Mouse (Mus musculus) ovary, postnatal 14 days (tissue): ENCODE data around the gene D130043K22Rik.
"Not testable (repeated sequence)": the region's sequence is repeated elsewhere in the genome, so short reads cannot be mapped to it uniquely, and the experiment has no call there.

ENCODE experiments used
- DNase-seq: peaks from one replicate; pipeline ENCODE4 v3.0.0; 2022; ENCODE audit warnings: low spot score

The D130043K22Rik gene

DNA sequence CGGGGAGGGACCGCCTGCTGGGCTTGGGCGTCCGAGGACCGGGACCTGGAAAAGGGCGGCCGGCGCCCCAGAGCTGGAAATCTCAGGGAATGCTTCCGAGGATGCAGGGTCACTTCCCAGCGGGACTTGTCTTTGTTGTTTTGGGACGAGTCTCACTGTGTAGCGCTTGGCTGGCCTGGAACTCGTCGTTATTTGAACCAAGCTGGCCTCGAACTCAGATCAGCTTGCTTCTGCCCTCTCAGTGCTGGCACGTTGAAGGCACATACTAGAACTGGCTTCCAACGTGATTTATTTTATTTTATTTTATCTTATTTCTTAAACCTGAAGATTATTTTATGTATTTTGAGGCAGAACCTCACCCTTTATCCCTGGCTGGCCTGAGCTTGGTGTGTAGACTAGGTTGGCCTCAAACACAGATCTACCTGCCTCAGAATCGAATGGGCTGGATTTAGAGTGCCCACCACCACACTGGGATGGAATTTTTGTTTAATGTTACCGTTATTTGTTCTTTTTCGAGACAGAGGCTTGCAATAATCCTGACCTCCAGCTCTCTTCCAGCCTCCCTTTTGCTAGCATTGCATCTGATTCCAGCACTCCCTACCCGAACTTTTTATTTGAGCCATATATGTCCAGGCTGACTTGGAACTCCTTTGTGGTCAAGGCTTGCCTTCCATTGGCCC is 12.7 kb upstream of the D130043K22Rik start:
- peak; percentile 33 for DNase-seq

DNA sequence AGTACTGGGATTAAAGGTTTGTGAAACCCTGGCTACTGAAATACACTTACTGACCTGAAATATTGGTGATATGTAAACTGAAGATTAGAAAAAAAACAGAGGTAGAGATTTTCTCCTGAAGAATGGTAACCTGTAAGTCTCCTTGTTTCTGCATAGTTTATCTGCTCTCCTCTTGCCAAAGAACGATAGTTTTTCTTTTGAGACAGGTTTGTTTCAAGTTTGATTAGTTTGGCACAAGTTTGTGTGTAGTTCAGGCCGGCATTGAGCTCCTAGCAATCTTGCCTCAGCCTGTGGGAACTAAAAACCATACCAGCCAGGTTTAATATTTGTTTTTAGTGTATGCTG is 12.2 kb upstream of the D130043K22Rik start:
- DNase-seq: no peak

DNA sequence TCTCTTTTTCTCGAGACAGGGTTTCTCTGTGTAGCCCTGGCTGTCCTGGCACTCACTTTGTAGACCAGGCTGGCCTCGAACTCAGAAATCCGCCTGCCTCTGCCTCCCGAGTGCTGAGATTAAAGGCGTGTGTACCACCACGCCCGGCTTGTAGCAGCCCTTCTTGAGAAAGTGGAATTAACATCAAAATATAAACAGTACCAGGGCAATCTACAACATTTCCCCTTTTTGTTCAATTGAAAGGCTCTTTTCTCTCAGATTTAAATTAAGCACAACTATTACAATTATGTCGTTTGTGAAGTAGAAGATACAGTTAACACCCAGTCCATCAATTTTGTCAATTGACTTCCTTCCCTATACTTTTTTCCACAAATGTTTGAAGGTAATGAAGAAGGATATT is 7.2 kb upstream of the D130043K22Rik start:
- not testable (repeated sequence) for DNase-seq

DNA sequence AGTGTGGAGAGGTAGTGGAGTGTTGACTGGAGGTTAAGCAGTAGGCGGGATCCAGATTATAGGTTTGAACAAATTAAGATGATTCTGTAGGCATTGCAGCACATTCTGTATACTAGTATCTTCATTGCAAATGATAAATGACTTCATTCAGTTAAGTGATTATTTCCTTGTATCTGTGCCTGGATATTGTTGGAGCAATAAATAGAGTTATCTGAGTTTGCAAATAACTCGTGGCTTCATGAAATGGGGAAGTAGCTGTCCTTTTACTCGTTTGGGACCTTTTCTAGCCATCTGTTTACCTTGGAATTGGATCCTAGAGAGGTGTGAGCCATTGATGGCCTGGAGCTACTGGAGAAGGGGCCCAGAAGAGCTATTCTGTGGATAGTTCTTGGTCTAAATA is 5.1 kb upstream of the D130043K22Rik start:
- no peak for DNase-seq

GRCm38 (mm10) chr13:24841702-24842101 is 3.2 kb upstream of the D130043K22Rik start:
- no peak for DNase-seq

DNA sequence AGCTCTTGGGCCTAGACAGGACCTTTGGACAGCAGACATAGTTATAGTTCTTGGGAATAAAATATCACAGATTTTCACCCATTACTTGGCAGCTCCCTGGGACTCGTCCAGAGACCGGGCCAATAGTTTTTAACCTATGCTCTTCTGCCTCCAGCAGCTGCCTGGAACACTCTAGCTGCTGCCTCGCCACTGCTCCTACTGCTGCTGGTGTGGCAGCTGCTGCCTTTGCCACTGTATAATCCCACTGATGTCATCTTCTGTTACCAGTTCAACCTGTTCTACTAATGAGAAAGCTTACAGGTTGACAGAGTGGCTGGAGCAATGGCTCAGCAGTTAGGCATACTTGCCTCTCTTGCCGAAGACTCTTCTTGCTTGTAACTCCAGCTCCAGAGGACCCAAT is 4.4 kb downstream of the D130043K22Rik start:
- no peak for DNase-seq

GRCm38 (mm10) chr13:24851989-24852388 is 7.1 kb downstream of the D130043K22Rik start:
- no peak for DNase-seq

DNA sequence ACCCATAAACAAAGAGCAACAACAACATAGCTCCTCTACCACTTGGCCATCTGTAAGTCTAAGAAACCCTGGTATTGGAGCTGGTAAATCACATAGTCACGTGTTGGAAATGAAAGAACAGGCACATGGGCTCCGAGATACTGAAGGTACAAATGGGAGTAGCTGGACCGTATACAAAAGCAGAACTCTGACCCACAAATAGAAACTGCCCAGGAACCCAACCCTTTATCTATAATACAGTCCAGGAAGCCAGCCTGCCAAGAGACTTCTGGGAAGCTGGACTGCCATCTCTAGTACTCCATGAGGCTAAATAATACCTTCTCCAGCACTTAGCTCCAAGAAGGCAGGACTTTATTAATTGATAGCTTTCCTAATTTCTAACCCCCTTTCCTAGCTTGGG is 7.6 kb downstream of the D130043K22Rik start:
- DNase-seq: no peak

DNA sequence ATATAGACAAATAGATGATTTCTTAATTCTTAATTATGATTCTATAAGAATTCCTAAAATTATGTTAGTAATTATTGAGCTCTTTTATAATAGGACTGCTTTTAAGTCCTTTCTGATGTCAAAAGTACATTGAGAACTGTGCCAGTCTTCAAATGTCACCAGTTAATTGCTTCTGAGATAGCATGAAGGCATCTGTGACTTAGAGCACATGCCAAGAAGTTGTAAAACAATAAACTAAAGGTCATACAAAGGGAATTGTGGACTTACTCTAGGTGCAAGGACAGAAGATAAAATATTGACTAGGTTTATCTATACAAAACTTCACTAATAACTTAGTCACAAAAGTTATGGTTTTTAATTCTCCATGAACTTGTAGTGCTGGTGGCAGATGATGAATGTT is 14.2 kb downstream of the D130043K22Rik start:
- DNase-seq: no peak

DNA sequence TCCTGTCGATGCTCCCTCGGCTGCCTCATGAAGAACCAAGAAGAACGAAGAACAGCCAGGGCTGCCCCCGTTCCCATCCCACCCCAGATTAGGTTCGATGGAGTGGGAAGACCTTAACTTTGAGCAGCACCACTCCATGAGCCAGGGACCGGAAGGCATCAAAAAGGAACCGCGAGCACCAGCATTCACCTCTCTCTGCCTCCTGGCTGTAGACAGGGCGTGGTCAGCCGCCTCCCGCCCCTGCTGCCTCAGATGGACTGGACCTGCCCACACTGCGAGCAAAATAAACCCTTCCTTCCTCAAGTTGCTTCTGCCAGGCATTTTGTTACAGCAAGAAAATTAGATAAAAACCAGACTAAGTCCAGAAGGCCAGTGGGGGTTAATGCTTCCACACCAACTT is 16.1 kb downstream of the D130043K22Rik start:
- DNase-seq: no peak

GRCm38 (mm10) chr13:24862021-24862420 is 17.1 kb downstream of the D130043K22Rik start:
- DNase-seq: no peak

- DNase-seq: peak; percentile 17
Observed at GRCm38 (mm10) chr13:24862520-24862919, 17.6 kb downstream of the D130043K22Rik start.

DNA sequence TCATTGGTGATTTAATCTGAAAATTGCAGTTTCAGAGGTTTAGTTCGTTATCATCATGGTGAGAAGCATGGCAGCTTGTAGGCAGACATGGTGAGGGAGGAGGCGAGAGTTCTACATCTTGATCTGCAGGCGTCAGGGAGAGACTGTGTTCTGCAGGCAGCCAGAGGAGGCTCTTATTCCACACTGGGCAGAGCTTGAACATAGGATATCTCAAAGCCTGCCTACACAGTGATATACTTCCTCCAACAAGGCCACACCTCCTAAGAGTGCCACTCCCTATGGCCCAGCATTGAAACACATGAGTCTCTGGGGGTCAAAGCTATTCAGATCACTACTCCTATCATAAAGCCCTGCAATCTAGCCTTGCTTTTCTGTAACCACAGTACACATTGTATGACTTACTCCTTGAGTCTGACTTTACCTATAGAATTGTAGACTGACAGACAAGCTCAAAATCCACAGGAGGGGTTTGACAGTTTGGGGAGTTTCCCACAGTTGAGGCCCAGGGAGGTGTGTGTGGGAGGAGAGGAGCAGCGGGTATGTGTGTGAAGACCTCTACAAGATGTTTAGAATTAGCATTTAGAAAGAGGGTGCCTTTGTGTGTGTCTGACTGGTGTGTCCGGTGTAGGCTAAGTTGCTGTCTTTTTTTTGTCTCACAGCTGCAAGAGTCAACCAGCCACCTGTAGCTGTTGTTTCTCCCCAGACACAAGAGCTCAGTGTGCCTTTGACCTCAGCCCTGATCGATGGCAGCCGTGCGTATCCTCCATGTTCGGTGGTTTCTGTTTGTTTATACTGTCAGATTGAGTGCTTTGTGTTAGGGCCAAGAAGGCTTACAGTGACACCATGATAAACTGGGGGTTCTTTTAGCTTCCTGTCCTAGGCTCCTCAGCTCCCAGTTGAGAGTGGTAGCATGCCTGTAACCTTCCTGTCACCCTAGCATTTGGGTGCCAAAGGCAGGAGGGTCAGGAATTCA is 21.8 kb downstream of the D130043K22Rik start:
- no peak for DNase-seq

DNA sequence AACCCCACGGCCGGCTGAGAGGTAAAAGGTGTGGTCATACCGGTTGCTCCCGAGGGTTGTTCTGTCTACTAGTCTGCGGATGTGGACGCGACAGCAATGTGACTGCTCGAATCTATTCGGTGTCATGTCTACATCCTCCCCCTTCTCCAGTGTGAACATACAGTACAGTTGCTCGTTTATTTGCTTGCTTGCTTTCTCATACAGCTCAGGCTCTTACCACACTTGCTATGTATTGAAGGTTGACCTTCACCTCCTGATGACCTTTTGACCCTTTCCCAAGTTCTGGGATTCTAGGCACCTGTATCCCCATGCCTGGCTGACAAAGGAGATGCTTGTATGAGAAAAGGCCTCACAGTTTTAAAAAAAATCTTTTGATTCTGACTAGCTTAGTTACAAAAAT is 22.9 kb downstream of the D130043K22Rik start:
- no peak for DNase-seq

DNA sequence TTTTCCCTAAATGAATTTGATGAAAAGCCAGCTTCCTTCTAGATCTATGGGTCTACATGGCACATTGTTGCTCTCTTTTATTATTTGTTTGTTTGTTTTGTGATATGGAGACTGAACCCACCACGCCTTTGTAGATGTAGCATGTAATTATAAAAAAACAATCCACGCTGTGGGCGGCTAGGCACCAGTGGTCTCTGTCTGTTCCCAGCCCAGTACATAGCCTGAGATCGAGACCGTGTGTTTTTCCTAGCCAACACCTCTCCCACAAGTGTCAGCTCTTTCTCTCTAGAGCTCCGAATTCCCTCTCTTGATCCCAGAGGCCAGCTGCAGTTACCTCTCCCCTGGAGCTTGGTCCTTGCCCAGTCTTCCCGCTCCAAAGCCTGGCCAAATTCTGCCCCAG is 23.3 kb downstream of the D130043K22Rik start:
- no peak for DNase-seq

DNA sequence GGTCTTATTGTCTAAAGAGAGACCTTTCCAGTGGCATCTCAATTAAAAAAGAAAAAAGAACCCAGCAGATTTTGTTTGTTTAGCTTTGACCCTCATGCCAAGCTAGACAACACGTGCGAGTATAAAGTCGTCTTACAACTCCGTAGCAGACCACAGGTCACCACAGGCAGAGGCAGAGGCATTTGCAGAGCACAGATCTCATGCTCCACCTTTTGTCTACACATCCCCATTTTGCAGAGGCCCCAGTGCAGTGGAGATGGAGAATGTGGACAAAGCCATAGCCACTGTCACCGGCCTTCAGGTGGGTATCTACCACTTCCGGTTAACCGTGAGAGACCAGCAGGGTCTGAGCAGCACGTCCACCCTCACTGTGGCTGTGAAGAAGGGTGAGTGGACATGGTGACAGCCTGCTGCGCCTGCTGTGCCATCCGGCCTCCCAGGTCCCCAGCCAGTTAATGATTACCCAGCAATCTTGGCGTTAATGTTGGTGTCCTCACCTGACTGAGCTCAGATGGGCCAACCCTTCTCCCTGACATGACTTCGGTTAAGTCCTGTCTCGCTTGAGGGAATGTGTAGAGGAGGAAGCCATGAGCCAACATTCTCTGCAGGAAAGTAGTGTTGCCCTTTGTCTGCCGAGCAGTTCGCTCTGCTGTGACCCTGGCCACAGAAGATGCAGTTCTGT is 34.6 kb downstream of the D130043K22Rik start:
- DNase-seq: peak; percentile 14

DNA sequence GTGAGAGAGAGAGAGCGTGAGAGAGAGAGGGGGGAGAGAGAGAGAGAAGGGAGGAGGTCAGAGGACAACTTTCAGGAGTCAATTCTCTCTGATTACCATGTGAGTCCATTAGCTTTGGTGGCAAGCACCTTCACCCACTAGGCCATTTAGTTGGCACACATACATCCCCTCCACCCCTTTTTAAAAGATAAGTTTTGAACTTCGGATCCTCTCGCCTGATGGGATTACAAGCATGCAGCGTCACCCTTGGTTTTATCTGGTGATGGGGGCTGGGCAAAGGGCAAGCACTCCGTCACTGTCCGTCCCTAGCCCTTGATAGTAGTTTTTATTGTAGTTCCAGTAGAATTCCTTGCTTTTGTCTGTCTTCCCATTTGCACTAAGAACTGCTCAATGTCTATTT is 35.3 kb downstream of the D130043K22Rik start:
- DNase-seq: no peak

GRCm38 (mm10) chr13:24880704-24881103 is 35.8 kb downstream of the D130043K22Rik start:
- no peak for DNase-seq

DNA sequence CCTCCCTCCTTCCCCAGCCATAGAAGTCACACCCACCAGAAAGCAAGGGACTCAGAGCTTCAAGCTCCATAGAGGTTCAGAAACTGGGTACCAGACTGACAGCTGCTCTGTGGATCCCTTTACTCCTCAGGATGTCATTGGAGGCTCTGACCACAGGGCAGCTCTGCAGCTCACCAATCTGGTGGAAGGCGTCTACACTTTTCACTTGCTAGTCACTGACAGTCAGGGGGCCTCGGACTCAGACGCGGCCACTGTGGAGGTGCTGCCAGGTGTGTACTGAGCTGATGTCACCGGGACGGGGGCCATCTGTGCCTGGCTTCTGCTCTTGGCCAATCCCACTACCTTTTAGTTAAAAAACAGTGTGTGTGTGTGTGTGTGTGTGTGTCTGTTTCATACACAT is 37.5 kb downstream of the D130043K22Rik start:
- DNase-seq: no peak

GRCm38 (mm10) chr13:24889554-24889953 is 44.6 kb downstream of the D130043K22Rik start:
- DNase-seq: no peak

GRCm38 (mm10) chr13:24892516-24892915 is 47.6 kb downstream of the D130043K22Rik start:
- DNase-seq: no peak

GRCm38 (mm10) chr13:24893880-24894279 is 48.9 kb downstream of the D130043K22Rik start:
- DNase-seq: no peak

- DNase-seq: no peak
Observed at GRCm38 (mm10) chr13:24901916-24902315, 57.0 kb downstream of the D130043K22Rik start.
